Mouse (Mus musculus) lung, embryonic 16.5 days (tissue): ENCODE measurements around the gene Sash1. TPM values are rescaled to one million over a fixed set of nuclear protein-coding genes. Genes with fewer than 3 reads are reported as not detected.
A peak's percentile ranks its signal among the peaks of the same experiment; 100 is the strongest.

Source experiments
- ATAC-seq: fragments of 200-750 bp; cut with Nextera tagmentation; 2 replicates; pipeline ENCODE4 v1.8.0; 2017; ENCODE audit warnings: low read depth, mild to moderate bottlenecking, moderate library complexity
- H3K27ac ChIP-seq: fragments of 300-500 bp; sonication (generic); 2 replicates; pipeline ENCODE4 v1.5.1; 2014; ENCODE audit warnings: mild to moderate bottlenecking, control low read depth, low read length
- H3K27me3 ChIP-seq: fragments of 300-500 bp; sonication (generic); 2 replicates; pipeline ENCODE4 v1.6.1; 2014; ENCODE audit warnings: low read depth, low read length, mixed read lengths; ENCODE audit not compliant: control insufficient read depth, insufficient read depth
- H3K36me3 ChIP-seq: fragments of 300-500 bp; sonication (generic); 2 replicates; pipeline ENCODE4 v1.6.1; 2014; ENCODE audit warnings: low read length; ENCODE audit not compliant: control insufficient read depth, insufficient read depth
- H3K4me1 ChIP-seq: fragments of 300-500 bp; sonication (generic); replicated peaks from 2 replicates; pipeline ENCODE4 v1.6.1; 2014; ENCODE audit warnings: low read length, mixed read lengths; ENCODE audit not compliant: control insufficient read depth, insufficient read depth
- H3K4me2 ChIP-seq: fragments of 300-500 bp; sonication (generic); 2 replicates; pipeline ENCODE4 v1.6.1; 2014; ENCODE audit warnings: low read depth, low read length, control low read depth
- H3K4me3 ChIP-seq: fragments of 300-500 bp; sonication (generic); 2 replicates; pipeline ENCODE4 v1.5.1; 2014; ENCODE audit warnings: mild to moderate bottlenecking, low read length, control low read depth
- H3K9ac ChIP-seq: fragments of 300-500 bp; sonication (generic); 2 replicates; pipeline ENCODE4 v1.6.1; 2014; ENCODE audit warnings: low read length, control low read depth
- H3K9me3 ChIP-seq: fragments of 300-500 bp; sonication (generic); 2 replicates; pipeline ENCODE4 v1.6.1; 2016; ENCODE audit warnings: low read length; ENCODE audit not compliant: control insufficient read depth
- WGBS: fragments of 180-500 bp; shearing (Covaris S2); extraction: QIAGEN DNeasy Blood & Tissue Kit; methylation state at CpG from one replicate; pipeline ENCODE4 v1.1.7; 2014; 5-methylcytosine and 5-hydroxymethylcytosine counted together
- polyA plus RNA-seq: library from polyadenylated mRNA; unstranded; fragments of >200 nt; fragmentation: Nextera tagmentation; extraction: Ambion mirVana; gene quantifications from 2 replicates; pipeline ENCODE4 v1.2.1, GENCODE M21; 2015

The Sash1 gene
- polyA plus RNA-seq, 1 experiment from 2014 or later = 4.1 TPM

- H3K36me3 ChIP-seq = no peaks in the 10 kb centered on the region
- H3K9me3 ChIP-seq = no peaks in the 10 kb centered on the region
- H3K4me1 ChIP-seq = peaks cover 11% of the 10 kb centered on the region
- WGBS = 55% methylated on average over 16 of the region's 16 CpGs
- ATAC-seq = 0 out of 2 replicates have a peak, but pooled peaks have one; percentile 39
- no peaks in the 10 kb centered on the region for H3K27me3 ChIP-seq
- H3K4me3 ChIP-seq = no peak overlapping the region
- no peak overlapping the region for H3K4me2 ChIP-seq
- H3K27ac ChIP-seq = peak overlapping the region; percentile 50
- peak overlapping the region; percentile 25; the same call in 1 of the 2 replicates for H3K9ac ChIP-seq
Measured at GRCm38 (mm10) chr10:8910237-8910990, 24.5 kb upstream of the Sash1 start.

GRCm38 (mm10) chr10:8903086-8903485 lies 17.2 kb upstream of the Sash1 start:
- Histone ChIP-seq H3K36me3 (no peaks in the 10 kb centered on the region), H3K4me2 (no peak overlapping the region), H3K27ac (no peak overlapping the region), H3K4me3 (no peak overlapping the region), H3K9me3 (no peaks in the 10 kb centered on the region), H3K4me1 (peaks cover 4% of the 10 kb centered on the region), H3K9ac (no peak overlapping the region), H3K27me3 (no peaks in the 10 kb centered on the region)
- no peak for ATAC-seq
- WGBS = 71% methylated on average over 6 of the region's 6 CpGs

- no peaks in the 10 kb centered on the region for H3K27me3 ChIP-seq
- no peaks in the 10 kb centered on the region for H3K36me3 ChIP-seq
- no peak overlapping the region for H3K4me3 ChIP-seq
- no peak overlapping the region for H3K4me2 ChIP-seq
- peak; percentile 74 for ATAC-seq
- H3K9ac ChIP-seq = no peak overlapping the region
- H3K4me1 ChIP-seq = peaks cover 4% of the 10 kb centered on the region
- H3K9me3 ChIP-seq = no peaks in the 10 kb centered on the region
- peak overlapping the region; percentile 62 for H3K27ac ChIP-seq
- WGBS = 58% methylated on average over 7 of the region's 7 CpGs
Measured at GRCm38 (mm10) chr10:8902412-8902811, 16.5 kb upstream of the Sash1 start.

GRCm38 (mm10) chr10:8898831-8899511 lies 13.1 kb upstream of the Sash1 start:
- H3K4me3 ChIP-seq = no peak overlapping the region
- ATAC-seq = no peak
- no peak overlapping the region for H3K27ac ChIP-seq
- H3K4me1 ChIP-seq = peaks cover 4% of the 10 kb centered on the region
- WGBS = 68% methylated on average over 8 of the region's 8 CpGs
- no peak overlapping the region for H3K4me2 ChIP-seq
- no peaks in the 10 kb centered on the region for H3K9me3 ChIP-seq
- H3K9ac ChIP-seq = no peak overlapping the region
- no peaks in the 10 kb centered on the region for H3K27me3 ChIP-seq
- no peaks in the 10 kb centered on the region for H3K36me3 ChIP-seq

- WGBS = 72% methylated on average over 5 of the region's 5 CpGs
- H3K36me3 ChIP-seq = no peaks in the 10 kb centered on the region
- no peaks in the 10 kb centered on the region for H3K27me3 ChIP-seq
- peaks cover 4% of the 10 kb centered on the region for H3K4me1 ChIP-seq
- H3K9me3 ChIP-seq = no peaks in the 10 kb centered on the region
- no peak overlapping the region for H3K27ac ChIP-seq
- H3K4me3 ChIP-seq = no peak overlapping the region
- H3K4me2 ChIP-seq = no peak overlapping the region
- no peak overlapping the region for H3K9ac ChIP-seq
- ATAC-seq = no peak
Measured at GRCm38 (mm10) chr10:8898099-8898777, 12.4 kb upstream of the Sash1 start.

GRCm38 (mm10) chr10:8894965-8895515 lies 9.2 kb upstream of the Sash1 start:
- WGBS = 78% methylated on average over 6 of the region's 6 CpGs
- Histone ChIP-seq H3K4me1 (peaks cover 4% of the 10 kb centered on the region), H3K9me3 (no peaks in the 10 kb centered on the region), H3K4me2 (no peak overlapping the region), H3K36me3 (no peaks in the 10 kb centered on the region), H3K27me3 (no peaks in the 10 kb centered on the region), H3K27ac (no peak overlapping the region), H3K4me3 (no peak overlapping the region), H3K9ac (no peak overlapping the region)
- ATAC-seq = no peak

- Histone ChIP-seq H3K27ac (no peak overlapping the region), H3K4me3 (no peak overlapping the region), H3K4me2 (no peak overlapping the region), H3K9ac (no peak overlapping the region), H3K9me3 (no peaks in the 10 kb centered on the region), H3K4me1 (0 out of 2 replicates have a peak, but pooled peaks cover 4% of the 10 kb centered on the region), H3K36me3 (no peaks in the 10 kb centered on the region), H3K27me3 (no peaks in the 10 kb centered on the region)
- whole genome bisulfite sequencing = 61% methylated on average over 4 of the region's 4 CpGs
- no peak for ATAC-seq
Measured at GRCm38 (mm10) chr10:8890511-8890910, 4.6 kb upstream of the Sash1 start.

- Histone ChIP-seq H3K4me1 (peaks cover 4% of the 10 kb centered on the region; the same call in 1 of the 2 replicates), H3K9ac (no peak overlapping the region), H3K4me2 (no peak overlapping the region), H3K9me3 (no peaks in the 10 kb centered on the region), H3K27ac (no peak overlapping the region), H3K27me3 (no peaks in the 10 kb centered on the region), H3K4me3 (no peak overlapping the region), H3K36me3 (no peaks in the 10 kb centered on the region)
- WGBS = 51% methylated on average over 4 of the region's 4 CpGs
- ATAC-seq = no peak
Measured at GRCm38 (mm10) chr10:8889341-8889740, 3.5 kb upstream of the Sash1 start.

- Histone ChIP-seq H3K4me1 (peaks cover 15% of the 10 kb centered on the region), H3K9ac (peak overlapping the region; percentile 90), H3K4me2 (peak overlapping the region; percentile 76), H3K27ac (peak overlapping the region; percentile 99), H3K36me3 (no peaks in the 10 kb centered on the region), H3K27me3 (no peaks in the 10 kb centered on the region), H3K9me3 (no peaks in the 10 kb centered on the region), H3K4me3 (peak overlapping the region; percentile 80)
- no peak; the same call in 1 of the 2 replicates for ATAC-seq
- 1% methylated on average over 14 of the region's 14 CpGs for WGBS
Measured at GRCm38 (mm10) chr10:8886528-8886854, 621 bp upstream of the Sash1 start.
